20 mouse cellular contexts compared by ENCODE assay signal in genomic region chr19:17791485-17792052, GRCm38 (mm10). TPM values are rescaled to one million over a fixed set of nuclear protein-coding genes. Genes with fewer than 3 reads are reported as not detected.
DNase-seq lines count a peak whose midpoint lies in the region; ATAC-seq lines count a peak whose summit lies in the region.
"Had no signal": no experiment of that assay in that cellular context is flagged by ENCODE, and none has a peak within 500 bp of the region (broad histone marks: within the 10 kb centered on the region; RNA-seq: fewer than 3 reads in every experiment).

No protein-coding gene starts in this region.

- no peaks in the 10 kb centered on the region for H3K4me1 ChIP-seq in kidney, embryonic 15.5 days
- H3K4me1 ChIP-seq in liver, embryonic 16.5 days (ENCODE audit: control insufficient read depth, low read depth, low read length): no peaks in the 10 kb centered on the region
- H3K4me1 ChIP-seq in liver, embryonic 12.5 days: no peaks in the 10 kb centered on the region
- H3K4me1 ChIP-seq: embryonic facial prominence, embryonic 15.5 days; forebrain, embryonic 10.5 days; hindbrain, embryonic 10.5 days had no signal

- H3K27me3 ChIP-seq in kidney, embryonic 15.5 days: no peaks in the 10 kb centered on the region
- no peaks in the 10 kb centered on the region for H3K27me3 ChIP-seq in liver, embryonic 16.5 days (ENCODE audit: control insufficient read depth, insufficient read depth, low read depth, low read length)
- H3K27me3 ChIP-seq in liver, embryonic 12.5 days (replicated peaks): no peaks in the 10 kb centered on the region
- H3K27me3 ChIP-seq: embryonic facial prominence, embryonic 15.5 days; heart, embryonic 12.5 days had no signal

- peak; percentile 80 for DNase-seq in kidney, adult 9 months
- peak; percentile 31 for DNase-seq in lung, postnatal 36 days
- DNase-seq in lung, postnatal 4 days: no peak
- DNase-seq in ovary, postnatal 36 days (ENCODE audit: low spot score): no peak
- DNase-seq: adrenal gland, adult 2 months; adrenal gland, postnatal 25 days; cerebellum, adult 2 months; cerebellum, postnatal 10 days; embryo, embryonic 11 days; gastrocnemius, adult 2 months; gastrocnemius, postnatal 25 days had no signal

- H3K9ac ChIP-seq in kidney, embryonic 15.5 days: no peak overlapping the region
- H3K9ac ChIP-seq in liver, embryonic 16.5 days (ENCODE audit: low read depth, low read length): no peak overlapping the region
- H3K9ac ChIP-seq in liver, embryonic 12.5 days: no peak overlapping the region
- H3K9ac ChIP-seq: embryonic facial prominence, embryonic 15.5 days; heart, embryonic 12.5 days had no signal

- ATAC-seq in kidney, embryonic 15.5 days (replicated peaks; ENCODE audit: low FRiP score): no peak
- peak; percentile 32; the same call in 1 of the 2 replicates for ATAC-seq in liver, embryonic 16.5 days (ENCODE audit: low read depth)
- ATAC-seq in liver, embryonic 12.5 days: no peak
- ATAC-seq: forebrain, embryonic 14.5 days had no signal

- no peak overlapping the region for H3K27ac ChIP-seq in kidney, embryonic 15.5 days
- peak overlapping the region; percentile 29 for H3K27ac ChIP-seq in liver, embryonic 16.5 days (ENCODE audit: low read length)
- no peak overlapping the region for H3K27ac ChIP-seq in liver, embryonic 12.5 days
- H3K27ac ChIP-seq: embryonic facial prominence, embryonic 15.5 days; forebrain, embryonic 10.5 days; gastrocnemius, adult 2 months; hindbrain, embryonic 10.5 days had no signal

- H3K4me2 ChIP-seq in kidney, embryonic 15.5 days: no peak overlapping the region
- H3K4me2 ChIP-seq in liver, embryonic 16.5 days (ENCODE audit: low read depth, low read length): no peak overlapping the region
- H3K4me2 ChIP-seq in liver, embryonic 12.5 days: no peak overlapping the region
- H3K4me2 ChIP-seq: embryonic facial prominence, embryonic 15.5 days; heart, embryonic 12.5 days had no signal

- no peaks in the 10 kb centered on the region for H3K9me3 ChIP-seq in kidney, embryonic 15.5 days (replicated peaks)
- H3K9me3 ChIP-seq in liver, embryonic 16.5 days (replicated peaks; ENCODE audit: control insufficient read depth, low read length): no peaks in the 10 kb centered on the region
- no peaks in the 10 kb centered on the region for H3K9me3 ChIP-seq in liver, embryonic 12.5 days (replicated peaks)
- H3K9me3 ChIP-seq: embryonic facial prominence, embryonic 15.5 days; forebrain, embryonic 10.5 days; heart, embryonic 12.5 days; hindbrain, embryonic 10.5 days had no signal

- no peak overlapping the region for H3K4me3 ChIP-seq in kidney, embryonic 15.5 days (replicated peaks)
- no peak overlapping the region for H3K4me3 ChIP-seq in liver, embryonic 16.5 days (ENCODE audit: low read depth, low read length)
- H3K4me3 ChIP-seq in liver, embryonic 12.5 days: no peak overlapping the region
- H3K4me3 ChIP-seq: embryonic facial prominence, embryonic 15.5 days; erythroblast, embryonic 14.5 days; forebrain, embryonic 10.5 days; gastrocnemius, adult 2 months; heart, embryonic 12.5 days; hindbrain, embryonic 10.5 days had no signal

- peaks cover 13% of the 10 kb centered on the region; the same call in 1 of the 2 replicates for H3K36me3 ChIP-seq in kidney, embryonic 15.5 days
- no peaks in the 10 kb centered on the region for H3K36me3 ChIP-seq in liver, embryonic 16.5 days (ENCODE audit: control insufficient read depth, insufficient read depth)
- H3K36me3 ChIP-seq in liver, embryonic 12.5 days: no peaks in the 10 kb centered on the region
- H3K36me3 ChIP-seq: embryonic facial prominence, embryonic 15.5 days; hindbrain, embryonic 10.5 days had no signal

- 86% methylated on average over 5 of the region's 5 CpGs for WGBS in kidney, embryonic 15.5 days
- 59% methylated on average over 5 of the region's 5 CpGs for WGBS in liver, embryonic 16.5 days (ENCODE audit: insufficient replicate concordance)
- 70% methylated on average over 5 of the region's 5 CpGs for WGBS in liver, embryonic 12.5 days (ENCODE audit: insufficient replicate concordance)

RNA-seq across cellular contexts. Expression of gene Pcsk5, which starts 45.9 kb away (rescaled TPM):
- 24.0 and 27.8 TPM in 2 replicates for polyA plus RNA-seq in kidney, embryonic 15.5 days (2015; fragmentation: Nextera tagmentation; extraction: Ambion mirVana)
- polyA plus RNA-seq in liver, embryonic 16.5 days (2015; fragmentation: Nextera tagmentation; extraction: Ambion mirVana): 1.5 and 2.4 TPM in 2 replicates
- polyA plus RNA-seq in liver, embryonic 12.5 days (2016; fragmentation: Nextera tagmentation; extraction: Ambion mirVana): 2.6 and 2.9 TPM in 2 replicates
- polyA plus RNA-seq: erythroblast, embryonic 14.5 days had no signal

Comparison
In these comparisons a context has a peak if more than half of its experiments do, and no peak if none do; other contexts are left out.
1. DNase-seq: peak in kidney, adult 9 months (single experiment) and lung, postnatal 36 days (single experiment); none in lung, postnatal 4 days (0 of 2) and ovary, postnatal 36 days (single experiment).